Mouse (Mus musculus) gastrocnemius, postnatal 36 days (tissue): ENCODE results near the gene Trpm8. TPM values are rescaled to one million over a fixed set of nuclear protein-coding genes. Genes with fewer than 3 reads are reported as not detected.

Source experiments
- DNase-seq, 2 experiments: peaks; one replicate each; pipeline ENCODE4 v3.0.0; 2022
- intact Hi-C: fragments of 180-260 bp; cut with DNase I; formaldehyde crosslinking; loops from one replicate; pipeline ENCODE4 v1.15.1; 2025
- total RNA-seq, 2 experiments: library from RNA; stranded (reverse); gene quantifications; 2 replicates each; pipeline ENCODE4 v1.2.3; 2021

The Trpm8 gene
- total RNA-seq, 2 experiments from 2014 or later: not detected

GRCm38 (mm10) chr1:88245881-88246280 lies 31.6 kb upstream of the Trpm8 start:
- DNase-seq: no peak
- intact Hi-C loops: no loop called here

DNA sequence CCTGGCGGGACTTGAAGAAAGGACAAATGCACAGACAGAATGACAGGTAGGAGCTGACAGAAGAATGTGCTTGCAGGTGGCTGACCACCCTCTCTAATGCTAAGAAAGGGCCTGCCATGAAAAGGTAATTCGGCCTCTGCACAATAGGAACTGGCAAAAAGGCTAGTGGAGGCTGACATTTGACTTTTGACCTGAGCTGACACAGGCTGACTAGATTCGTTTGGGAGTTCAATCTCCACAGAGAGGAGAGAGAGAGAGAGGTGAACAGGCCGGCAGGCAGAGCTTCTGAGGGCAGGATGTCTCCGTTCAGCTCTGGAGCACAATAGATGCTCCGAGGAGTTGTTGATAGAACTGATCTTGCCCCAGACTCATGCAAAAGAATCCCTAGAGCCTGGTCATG lies 31.1 kb upstream of the Trpm8 start:
- intact Hi-C loops: no loop called here
- DNase-seq: no peak

DNA sequence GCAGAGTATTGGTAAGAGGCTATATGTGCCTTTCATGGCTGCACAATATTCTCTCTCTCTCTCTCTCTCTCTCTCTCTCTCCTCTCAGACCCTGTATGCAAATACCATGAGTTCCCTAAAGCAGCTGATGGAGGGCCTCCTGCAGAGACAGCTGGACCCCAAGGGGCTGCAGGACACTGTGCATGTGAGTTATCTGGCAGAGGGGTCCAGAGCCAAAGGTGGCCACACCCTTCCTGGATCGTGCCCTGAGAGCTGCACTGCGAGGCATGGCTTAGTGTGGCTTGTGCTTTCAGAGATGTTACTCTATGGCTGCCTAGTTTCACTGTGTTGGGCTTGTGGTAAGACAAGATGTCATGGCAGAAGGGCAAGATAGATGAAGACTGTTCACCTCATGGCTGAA lies 29.8 kb upstream of the Trpm8 start:
- intact Hi-C loops: no loop called here
- DNase-seq: no peak

DNA sequence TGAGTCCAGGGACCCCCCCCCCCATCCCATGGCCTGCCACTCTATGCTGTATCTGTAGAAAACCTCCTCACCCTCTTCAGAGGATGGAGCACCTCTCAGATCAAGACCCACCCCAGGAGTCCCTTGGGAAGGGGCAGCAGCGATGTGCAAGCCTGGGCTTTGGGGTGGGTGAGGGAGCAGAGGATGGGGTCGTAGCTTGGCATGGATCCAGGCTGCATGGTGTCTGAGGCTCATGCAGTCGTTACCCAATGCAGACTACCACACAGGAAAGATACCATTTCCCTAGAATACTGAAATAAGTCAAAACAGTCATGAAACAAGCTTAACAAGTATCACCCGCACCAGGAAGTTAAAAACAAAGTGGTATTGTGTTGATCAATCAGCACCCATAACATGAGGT lies 28.8 kb upstream of the Trpm8 start:
- no peak for DNase-seq
- intact Hi-C loops: no loop called here

- intact Hi-C loops: no loop called here
- no peak for DNase-seq
Measured at GRCm38 (mm10) chr1:88249596-88249995, 27.9 kb upstream of the Trpm8 start.

- no peak for DNase-seq
- intact Hi-C loops: no loop called here
Measured at GRCm38 (mm10) chr1:88250023-88250422, 27.4 kb upstream of the Trpm8 start.

GRCm38 (mm10) chr1:88253106-88253505 lies 24.4 kb upstream of the Trpm8 start:
- intact Hi-C loops: no loop called here
- DNase-seq: no peak

GRCm38 (mm10) chr1:88253540-88253939 lies 23.9 kb upstream of the Trpm8 start:
- DNase-seq: no peak
- intact Hi-C loops: no loop called here

DNA sequence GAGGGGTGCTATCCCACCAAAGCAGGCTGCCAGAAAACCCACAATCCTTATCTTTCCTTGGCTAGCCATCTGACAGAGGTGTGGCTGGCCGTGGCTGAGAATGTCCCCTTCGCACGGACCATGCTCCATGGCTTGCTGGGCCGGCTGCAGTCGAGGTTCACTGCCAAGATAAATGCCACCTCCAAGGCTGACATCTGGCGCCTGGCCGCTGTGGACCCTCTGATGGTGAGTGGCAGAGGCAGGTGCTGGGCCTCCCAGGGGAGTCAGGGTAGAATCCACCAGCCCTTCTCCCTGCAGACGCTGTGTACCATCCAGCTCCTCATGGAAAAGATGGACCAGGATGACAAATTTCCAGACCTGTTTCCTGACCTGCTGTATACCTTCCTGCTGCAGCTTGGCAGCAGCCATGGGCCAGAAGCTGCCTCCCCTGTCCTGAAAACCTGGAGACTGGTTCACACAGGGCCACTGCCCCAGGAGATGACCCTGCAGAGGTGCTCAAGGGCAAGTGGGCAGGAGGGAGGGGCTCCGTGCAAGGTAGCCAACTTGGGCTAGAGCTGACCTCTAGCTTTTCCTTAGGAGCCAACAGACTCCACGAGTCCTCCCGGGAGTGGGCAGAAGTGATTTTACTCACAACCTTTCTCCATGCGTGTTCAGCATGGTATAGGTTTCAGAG lies 22.5 kb upstream of the Trpm8 start:
- intact Hi-C loops: no loop called here
- DNase-seq: peak in 1 of 2 experiments; percentile 36

- no peak for DNase-seq
- intact Hi-C loops: no loop called here
Measured at GRCm38 (mm10) chr1:88255466-88255857, 22.0 kb upstream of the Trpm8 start.

DNA sequence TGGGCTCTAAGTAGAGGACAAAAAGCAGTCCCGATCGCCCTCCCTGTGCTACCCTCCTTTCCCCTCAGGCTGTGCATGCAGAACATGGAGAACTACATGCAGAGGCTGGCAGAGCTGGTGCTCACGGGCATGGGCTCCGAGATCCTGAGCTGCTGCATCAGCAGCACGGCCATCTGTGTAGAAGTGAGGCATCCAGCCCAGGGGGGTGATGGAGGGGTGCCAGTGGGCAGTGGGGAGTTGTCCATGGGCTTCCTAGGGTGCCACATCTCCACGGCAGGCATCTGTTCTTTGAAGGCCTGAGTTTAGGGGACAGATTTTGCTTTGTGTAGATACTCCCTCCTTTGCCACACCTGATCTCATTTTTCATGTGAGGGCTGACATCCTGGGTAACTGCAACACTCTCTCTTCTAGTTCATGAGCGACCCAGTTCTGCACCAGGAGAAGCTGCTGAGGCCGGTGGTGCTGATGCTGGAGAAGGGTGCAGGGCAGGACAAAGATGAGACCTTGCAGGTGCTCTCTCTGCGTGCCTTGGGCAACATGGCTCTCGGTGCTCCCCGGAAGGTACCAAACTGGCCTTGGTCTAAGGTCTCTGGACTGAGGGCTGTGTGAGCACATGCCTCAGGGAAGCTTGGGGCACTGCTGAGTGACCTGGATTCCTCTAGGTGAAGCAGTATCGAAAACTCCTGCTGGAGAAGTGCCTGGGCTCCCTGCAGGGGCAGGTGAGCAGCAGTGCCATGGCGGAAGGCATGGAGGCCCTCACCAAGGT lies 21.3 kb upstream of the Trpm8 start:
- intact Hi-C loops: no loop called here
- no peak for DNase-seq

- no peak for DNase-seq
- intact Hi-C loops: no loop called here
Measured at GRCm38 (mm10) chr1:88256886-88257663, 20.4 kb upstream of the Trpm8 start.

- DNase-seq: no peak
- intact Hi-C loops: no loop called here
Measured at GRCm38 (mm10) chr1:88257681-88258080, 19.8 kb upstream of the Trpm8 start.

DNA sequence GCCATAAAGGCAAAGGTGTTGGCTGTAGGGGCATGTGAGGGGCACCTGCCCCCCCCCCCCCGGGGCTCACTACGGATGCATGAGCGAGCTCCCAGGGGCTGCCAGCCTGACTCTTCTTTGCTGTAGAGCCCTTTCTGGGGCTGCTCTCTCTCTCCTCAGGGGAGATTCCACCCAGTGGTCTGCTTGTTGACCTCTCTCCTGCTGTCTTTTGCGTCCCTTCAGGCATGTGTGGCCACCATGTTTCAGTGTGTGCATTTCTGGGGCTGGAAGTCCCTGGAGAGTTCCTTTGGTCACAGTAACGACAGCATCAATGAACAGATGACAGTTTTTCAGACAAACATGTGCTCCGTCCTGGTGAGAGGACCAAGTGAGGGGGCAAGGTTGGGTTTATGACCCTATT lies 19.1 kb upstream of the Trpm8 start:
- intact Hi-C loops: no loop called here
- no peak for DNase-seq

DNA sequence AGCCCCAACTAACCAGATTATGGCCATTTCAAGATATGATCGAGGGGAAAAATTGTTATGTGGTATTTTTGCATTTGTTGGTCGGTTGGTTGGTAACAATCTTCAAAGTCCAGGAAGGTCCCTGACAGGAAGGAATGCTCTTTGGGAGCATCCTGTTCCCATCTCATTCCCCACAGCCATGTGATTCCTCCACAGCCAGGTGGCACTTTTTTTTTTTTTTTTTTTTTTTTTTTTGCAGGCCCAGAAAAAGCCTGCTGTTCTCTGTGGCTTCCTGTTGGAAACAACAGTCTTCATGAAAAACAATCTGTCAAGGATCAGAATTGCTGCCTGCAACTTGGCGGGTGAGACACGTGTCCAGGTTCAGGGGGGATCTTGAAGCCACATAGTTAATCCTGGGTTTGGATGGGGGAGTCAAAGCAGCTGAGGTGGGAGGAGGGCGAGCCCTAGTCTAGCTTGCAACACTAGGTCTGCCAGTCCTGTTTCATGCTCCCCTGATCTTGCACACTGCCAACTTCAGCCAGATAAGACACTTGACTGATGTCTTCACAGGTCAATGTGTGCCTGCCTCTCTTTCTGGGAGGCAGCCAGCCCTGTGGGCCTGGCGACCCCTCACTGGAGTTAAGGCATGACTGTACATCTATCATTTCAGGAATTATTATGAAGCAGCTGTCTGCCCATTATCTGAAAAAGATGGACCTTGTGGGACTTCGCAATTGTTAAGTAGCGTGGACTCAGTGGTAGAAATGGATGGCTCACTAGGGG lies 18.4 kb upstream of the Trpm8 start:
- DNase-seq: no peak
- intact Hi-C loops: no loop called here

- intact Hi-C loops: no loop called here
- no peak for DNase-seq
Measured at GRCm38 (mm10) chr1:88259643-88260024, 17.8 kb upstream of the Trpm8 start.

DNA sequence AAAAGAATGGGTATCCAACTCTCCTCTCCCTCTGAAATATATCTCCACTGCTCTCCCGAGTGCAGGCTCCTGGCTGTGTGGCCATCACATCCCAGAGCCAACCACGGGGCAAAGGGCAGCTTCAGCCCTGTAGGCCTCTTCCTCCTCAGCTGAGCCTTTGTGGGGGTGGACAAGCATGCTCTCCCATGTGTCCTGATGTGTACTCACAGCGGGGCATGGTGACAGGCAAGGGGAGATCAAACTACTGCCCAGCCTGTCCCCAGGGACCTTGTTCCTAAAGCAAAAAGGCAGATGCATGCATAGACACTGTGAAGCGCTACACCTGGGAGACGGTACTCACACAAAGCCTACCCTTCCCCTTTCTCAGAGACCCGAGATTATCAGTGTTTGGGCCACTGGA lies 17.3 kb upstream of the Trpm8 start:
- DNase-seq: no peak
- intact Hi-C loops: no loop called here

- intact Hi-C loops: no loop called here
- DNase-seq: no peak
Measured at GRCm38 (mm10) chr1:88260604-88261377, 16.7 kb upstream of the Trpm8 start.

DNA sequence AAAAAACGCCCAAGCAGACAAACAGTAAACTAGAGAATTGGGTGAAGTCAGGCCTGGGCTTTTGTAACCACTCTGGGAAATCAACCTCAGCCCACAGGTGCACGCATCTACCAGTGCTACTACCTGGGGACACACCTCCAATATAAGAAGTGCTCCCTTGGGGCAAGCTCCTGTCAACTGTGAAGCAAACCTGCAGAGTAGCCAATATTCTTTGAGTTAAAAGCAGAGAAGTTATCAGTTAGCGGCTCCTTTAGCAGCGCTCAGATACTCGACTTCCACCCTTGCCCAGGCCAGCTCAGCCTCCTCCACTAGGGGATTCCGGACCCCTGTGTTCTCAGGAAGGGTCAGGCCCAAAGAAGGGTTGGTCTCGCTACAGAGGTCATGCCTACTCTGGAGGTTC lies 15.8 kb upstream of the Trpm8 start:
- intact Hi-C loops: no loop called here
- DNase-seq: no peak

- intact Hi-C loops: no loop called here
Measured at GRCm38 (mm10) chr1:88262255-88262654, 15.2 kb upstream of the Trpm8 start.

More at GRCm38 (mm10) chr1:88262255-88262654, 15.2 kb upstream of the Trpm8 start:
- no peak for DNase-seq
